18 mouse cellular contexts compared by ENCODE assay signal in genomic region chr7:78684943-78685342, GRCm38 (mm10). TPM values are rescaled to one million over a fixed set of nuclear protein-coding genes. Genes with fewer than 3 reads are reported as not detected.
A peak's percentile ranks its signal among the peaks of the same experiment; 100 is the strongest.
DNase-seq lines count a peak whose midpoint lies in the region; ATAC-seq and TF ChIP-seq lines count a peak whose summit lies in the region.
"Had no signal": no experiment of that assay in that cellular context is flagged by ENCODE, and none has a peak within 500 bp of the region (broad histone marks: within the 10 kb centered on the region; RNA-seq: fewer than 3 reads in every experiment).

No protein-coding gene starts in this region.

- no peaks in the 10 kb centered on the region for H3K36me3 ChIP-seq in C2C12 (ENCODE audit: control insufficient read depth, insufficient read depth)
- no peaks in the 10 kb centered on the region for H3K36me3 ChIP-seq in forebrain, embryonic 13.5 days (ENCODE audit: poor library complexity, severe bottlenecking)
- H3K36me3 ChIP-seq: embryonic facial prominence, embryonic 13.5 days; midbrain, embryonic 15.5 days had no signal

- no peak overlapping the region for H3ac ChIP-seq in C2C12 (ENCODE audit: control insufficient read depth, insufficient read length, low read depth)

- H3K27me3 ChIP-seq in C2C12 (ENCODE audit: control insufficient read depth, insufficient read depth, insufficient read length): no peaks in the 10 kb centered on the region
- no peaks in the 10 kb centered on the region for H3K27me3 ChIP-seq in forebrain, embryonic 13.5 days
- H3K27me3 ChIP-seq: embryonic facial prominence, embryonic 13.5 days; midbrain, embryonic 15.5 days had no signal

- no peaks in the 10 kb centered on the region for H3K4me1 ChIP-seq in forebrain, embryonic 13.5 days
- H3K4me1 ChIP-seq: embryonic facial prominence, embryonic 13.5 days; midbrain, embryonic 15.5 days had no signal

- no peaks in the 10 kb centered on the region for H3K79me3 ChIP-seq in C2C12 (ENCODE audit: low read depth)

- H3K4me3 ChIP-seq in C2C12 (ENCODE audit: insufficient read depth, poor library complexity, severe bottlenecking): no peak overlapping the region
- H3K4me3 ChIP-seq in forebrain, embryonic 13.5 days: no peak overlapping the region
- H3K4me3 ChIP-seq: embryonic facial prominence, embryonic 13.5 days; midbrain, embryonic 15.5 days had no signal

- 78% methylated on average over 6 of the region's 6 CpGs for WGBS in forebrain, embryonic 13.5 days

- no peak overlapping the region for H3K9ac ChIP-seq in forebrain, embryonic 13.5 days
- H3K9ac ChIP-seq: embryonic facial prominence, embryonic 13.5 days; forebrain, postnatal 0 days; midbrain, embryonic 15.5 days had no signal

- H3K79me2 ChIP-seq in C2C12 (ENCODE audit: control insufficient read depth, insufficient read depth): no peaks in the 10 kb centered on the region

- peak; percentile 95 for ATAC-seq in granulocyte monocyte progenitor cell, adult 5-6 weeks (replicated peaks; ENCODE audit: poor library complexity, severe bottlenecking)
- no peak for ATAC-seq in forebrain, embryonic 13.5 days
- ATAC-seq: forebrain, postnatal 0 days; hindbrain, postnatal 0 days; lung, postnatal 0 days; midbrain, embryonic 15.5 days had no signal

- H3K9me3 ChIP-seq in forebrain, embryonic 13.5 days (replicated peaks): no peaks in the 10 kb centered on the region
- H3K9me3 ChIP-seq: embryonic facial prominence, embryonic 13.5 days; midbrain, embryonic 15.5 days had no signal

- peak; percentile 61 to 88 for DNase-seq in adrenal gland, adult (ENCODE audit: inconsistent age in 2 of 2, low spot score in 1 of 2)
- no peak for DNase-seq in adrenal gland, postnatal 4 days (ENCODE audit: low spot score in 2 of 2)
- peak; percentile 47 for DNase-seq in adrenal gland, postnatal 10 days
- no peak for DNase-seq in ovary, adult 18-20 months (ENCODE audit: low spot score)
- DNase-seq in cerebellum, adult 9-11 months: no peak
- DNase-seq: cerebellum, adult 9-10 months; forebrain, postnatal 0 days; heart, postnatal 36 days; kidney, adult 18-20 months had no signal

- H3K27ac ChIP-seq in forebrain, embryonic 13.5 days: no peak overlapping the region
- H3K27ac ChIP-seq: embryonic facial prominence, embryonic 13.5 days; hindbrain, postnatal 0 days; kidney, postnatal 0 days; midbrain, embryonic 15.5 days; stomach, postnatal 0 days had no signal

- no peak for TF ChIP-seq CTCF in C2C12 (IDR thresholded peaks at IDR 0.05; ENCODE audit: control insufficient read depth, insufficient read depth, insufficient read length)

- no peak overlapping the region for H3K4me2 ChIP-seq in forebrain, embryonic 13.5 days
- H3K4me2 ChIP-seq: embryonic facial prominence, embryonic 13.5 days; midbrain, embryonic 15.5 days had no signal

TF ChIP-seq in C2C12, 6 proteins besides CTCF, POLR2A, EP300 and RAD21:
- TF ChIP-seq MAX (IDR thresholded peaks at IDR 0.05) (peak; percentile 24), FOSL1 (IDR thresholded peaks at IDR 0.05; ENCODE audit: insufficient read depth, low read length, poor library complexity, severe bottlenecking) (no peak)

RNA-seq across cellular contexts. Expression of gene Ntrk3, which starts 52.9 kb away (rescaled TPM):
- 10 to 100 TPM; 16.9 to 20.4 TPM for total RNA-seq in adrenal gland, postnatal 4 days (2021)
- 0.04 TPM for polyA plus RNA-seq in C2C12 (2012; fragmentation: generic; extraction: Trizol)
- total RNA-seq in adrenal gland, postnatal 10 days (2021): 10 to 100 TPM; 26.7 to 52.1 TPM
- total RNA-seq in granulocyte monocyte progenitor cell, adult 5-6 weeks (2014; fragmentation: Nextera tagmentation): not detected in 2 replicates
- not detected in 2 replicates for total RNA-seq in granulocyte monocyte progenitor cell, adult 5-6 weeks (2017)
- 16.6 and 18.8 TPM in 2 replicates for polyA plus RNA-seq in forebrain, embryonic 13.5 days (2015; fragmentation: Nextera tagmentation; extraction: Ambion mirVana)

Comparison
In these comparisons a context has a peak if more than half of its experiments do, and no peak if none do; other contexts are left out.
1. DNase-seq: peak in adrenal gland, adult (2 of 2) and adrenal gland, postnatal 10 days (single experiment); none in adrenal gland, postnatal 4 days (0 of 2), ovary, adult 18-20 months (single experiment) and cerebellum, adult 9-11 months (single experiment).
2. RNA of gene Ntrk3, which starts 52.9 kb away (total RNA-seq): 26.7 to 52.1 TPM in adrenal gland, postnatal 10 days and 16.9 to 20.4 TPM in adrenal gland, postnatal 4 days; not detected in granulocyte monocyte progenitor cell, adult 5-6 weeks; every median in the first group is over 10 times any median in the second.